Mouse (Mus musculus) liver, postnatal 0 days (tissue): ENCODE measurements around the gene Rbm14. TPM values are rescaled to one million over a fixed set of nuclear protein-coding genes. Genes with fewer than 3 reads are reported as not detected.
A peak's percentile ranks its signal among the peaks of the same experiment; 100 is the strongest.
"Not testable (repeated sequence)": the region's sequence is repeated elsewhere in the genome, so short reads cannot be mapped to it uniquely, and the experiment has no call there.

ENCODE experiments used
- ATAC-seq: fragments of 200-750 bp; cut with Nextera tagmentation; 2 replicates; pipeline ENCODE4 v1.8.0; 2017; ENCODE audit warnings: mild to moderate bottlenecking, moderate library complexity
- DNase-seq: peaks from one replicate; pipeline ENCODE4 v3.0.0-alpha.2; 2016
- H3K27ac ChIP-seq: fragments of 300-500 bp; sonication (generic); 2 replicates; pipeline ENCODE4 v1.5.1; 2014; ENCODE audit warnings: antibody characterized with exemption, moderate library complexity, mild to moderate bottlenecking, low read depth
- H3K27me3 ChIP-seq: fragments of 300-500 bp; sonication (generic); 2 replicates; pipeline ENCODE4 v1.6.1; 2014; ENCODE audit warnings: low read length, control low read depth, mixed read lengths; ENCODE audit not compliant: insufficient read depth
- H3K36me3 ChIP-seq: fragments of 300-500 bp; sonication (generic); replicated peaks from 2 replicates; pipeline ENCODE4 v1.6.1; 2014; ENCODE audit warnings: mild to moderate bottlenecking, control low read depth, low read length, moderate library complexity, mixed read lengths; ENCODE audit not compliant: insufficient read depth
- H3K4me1 ChIP-seq: fragments of 300-500 bp; sonication (generic); 2 replicates; pipeline ENCODE4 v1.6.1; 2014; ENCODE audit warnings: antibody characterized with exemption, mild to moderate bottlenecking, control low read depth; ENCODE audit not compliant: insufficient read depth
- H3K4me2 ChIP-seq: fragments of 300-500 bp; sonication (generic); 2 replicates; pipeline ENCODE4 v1.6.1; 2014; ENCODE audit warnings: low read depth, mild to moderate bottlenecking, low read length, moderate library complexity, mixed read lengths
- H3K4me3 ChIP-seq: fragments of 300-500 bp; sonication (generic); 2 replicates; pipeline ENCODE4 v1.5.1; 2014; ENCODE audit warnings: low read depth, low read length
- H3K9ac ChIP-seq: fragments of 300-500 bp; sonication (generic); replicated peaks from 2 replicates; pipeline ENCODE4 v1.6.1; 2014; ENCODE audit warnings: mild to moderate bottlenecking, moderate library complexity
- H3K9me3 ChIP-seq: fragments of 300-500 bp; sonication (generic); 2 replicates; pipeline ENCODE4 v1.6.1; 2016; ENCODE audit warnings: mild to moderate bottlenecking, control low read depth, low read length, mixed read lengths
- CTCF ChIP-seq: sonication (generic); IDR thresholded peaks from 2 replicates; pipeline ENCODE4 v1.5.1; 2016; ENCODE audit warnings: antibody characterized with exemption, low read depth
- EP300 ChIP-seq: IDR thresholded peaks from 2 replicates; pipeline ENCODE4 v1.6.1; 2016; ENCODE audit warnings: antibody characterized with exemption, low read depth, mild to moderate bottlenecking
- WGBS: fragments of 180-500 bp; shearing (Covaris S2); extraction: QIAGEN DNeasy Blood & Tissue Kit; methylation state at CpG from one replicate; pipeline ENCODE4 v1.1.7; 2014; ENCODE audit not compliant: insufficient replicate concordance; 5-methylcytosine and 5-hydroxymethylcytosine counted together
- polyA plus RNA-seq: library from polyadenylated mRNA; unstranded; fragments of >200 nt; fragmentation: Nextera tagmentation; extraction: Ambion mirVana; gene quantifications from 2 replicates; pipeline ENCODE4 v1.2.1, GENCODE M21; 2015

The Rbm14 gene
- polyA plus RNA-seq, 1 experiment from 2014 or later, result 16.4 TPM

- H3K4me2 ChIP-seq, result peak overlapping the region; percentile 9; the same call in 1 of the 2 replicates
- H3K9me3 ChIP-seq, result 0 out of 2 replicates have a peak, but pooled peaks cover under 1% of the 10 kb centered on the region
- no peak overlapping the region for H3K4me3 ChIP-seq
- H3K27ac ChIP-seq, result peak overlapping the region; percentile 61
- H3K36me3 ChIP-seq, result peaks cover 6% of the 10 kb centered on the region
- WGBS, result 68% methylated on average over 5 of the region's 5 CpGs
- H3K27me3 ChIP-seq, result no peaks in the 10 kb centered on the region
- ATAC-seq (peak; percentile 76), DNase-seq (peak; percentile 69)
- no peak overlapping the region for H3K9ac ChIP-seq
- H3K4me1 ChIP-seq, result peaks cover 3% of the 10 kb centered on the region; the same call in 1 of the 2 replicates
- TF ChIP-seq EP300 (no peak), CTCF (peak; percentile 40)
Measured at GRCm38 (mm10) chr19:4820678-4821303, 9.4 kb upstream of the Rbm14 start.

DNA sequence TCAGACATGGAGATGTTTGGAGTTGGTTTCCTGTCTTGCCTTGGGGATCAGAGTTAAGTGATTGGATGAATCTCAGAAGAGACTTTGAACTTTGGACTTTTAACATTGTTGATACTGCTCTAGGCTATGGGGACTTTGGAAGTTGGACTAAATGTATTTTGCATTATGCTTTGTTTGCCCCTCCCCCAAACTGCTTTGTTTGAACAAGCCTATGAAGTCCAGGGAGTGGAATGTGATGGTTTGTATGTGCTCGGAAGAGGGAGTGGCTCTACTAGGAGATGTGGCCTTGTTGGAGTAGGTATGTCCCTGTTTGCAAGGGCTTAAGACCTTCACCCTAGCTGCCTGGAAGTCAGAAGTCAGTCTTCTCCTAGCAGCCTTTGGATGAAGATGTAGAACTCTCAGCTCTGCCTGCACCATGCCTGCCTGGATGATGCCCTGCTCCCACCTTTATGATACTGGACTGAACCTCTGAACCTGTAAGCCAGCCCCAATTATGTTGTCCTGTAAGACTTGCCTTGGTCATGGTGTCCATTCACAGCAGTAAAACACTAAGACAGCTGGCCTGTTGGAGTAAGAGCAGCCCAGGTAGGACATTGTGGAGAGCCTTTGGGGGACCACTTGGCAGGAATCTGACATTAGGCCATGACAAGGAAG, 5.9 kb upstream of the Rbm14 start:
- 44% methylated on average over 1 of the region's 1 CpGs for WGBS
- peak overlapping the region; percentile 59; the same call in 1 of the 2 replicates for H3K27ac ChIP-seq
- no peaks in the 10 kb centered on the region for H3K27me3 ChIP-seq
- ATAC-seq, result peak; percentile 87
- H3K9me3 ChIP-seq, result 0 out of 2 replicates have a peak, but pooled peaks cover 4% of the 10 kb centered on the region
- DNase-seq, result no peak
- no peaks in the 10 kb centered on the region for H3K36me3 ChIP-seq
- TF ChIP-seq EP300 (no peak), CTCF (no peak)
- no peak overlapping the region for H3K9ac ChIP-seq
- no peak overlapping the region for H3K4me2 ChIP-seq
- no peak overlapping the region for H3K4me3 ChIP-seq
- peaks cover 3% of the 10 kb centered on the region for H3K4me1 ChIP-seq

- no peak overlapping the region for H3K9ac ChIP-seq
- H3K4me1 ChIP-seq, result peaks cover 19% of the 10 kb centered on the region
- H3K36me3 ChIP-seq, result peaks cover 1% of the 10 kb centered on the region; the same call in 1 of the 2 replicates
- DNase-seq, result peak; percentile 62
- H3K27ac ChIP-seq, result no peak overlapping the region
- no peak overlapping the region for H3K4me3 ChIP-seq
- H3K4me2 ChIP-seq, result no peak overlapping the region
- 0 out of 2 replicates have a peak, but pooled peaks cover 4% of the 10 kb centered on the region for H3K9me3 ChIP-seq
- TF ChIP-seq EP300 (no peak), CTCF (peak; percentile 55)
- ATAC-seq, result no peak
- no peaks in the 10 kb centered on the region for H3K27me3 ChIP-seq
- 81% methylated on average over 5 of the region's 6 CpGs for WGBS
Measured at GRCm38 (mm10) chr19:4813015-4813414, 1.6 kb upstream of the Rbm14 start.

DNA sequence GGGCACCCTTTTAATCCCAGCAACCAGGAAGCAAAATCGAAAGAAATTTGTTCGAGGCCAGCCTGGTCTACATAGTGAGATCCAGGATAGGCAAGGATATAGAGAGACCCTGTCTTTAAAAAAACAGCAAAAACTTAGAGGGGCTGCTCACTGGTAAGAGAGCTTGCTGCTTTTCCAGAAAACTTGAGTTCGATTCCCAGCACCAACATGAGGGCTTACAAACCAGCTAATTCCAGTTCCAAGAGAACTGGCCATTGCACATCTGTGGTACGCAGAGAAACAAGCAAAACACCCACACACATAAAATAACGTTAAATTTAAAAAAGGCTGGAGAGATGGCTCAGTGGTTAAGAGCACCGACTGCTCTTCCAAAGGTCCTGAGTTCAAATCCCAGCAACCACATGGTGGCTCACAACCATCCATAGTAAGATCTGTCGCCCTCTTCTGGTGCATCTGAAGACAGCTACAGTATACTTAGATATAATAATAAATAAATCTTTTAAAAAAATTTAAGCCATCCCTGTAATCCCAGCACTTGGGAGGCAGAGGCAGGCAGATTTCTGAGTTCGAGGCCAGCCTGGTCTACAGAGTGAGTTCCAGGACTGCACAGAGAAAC, 1.0 kb upstream of the Rbm14 start:
- not testable (repeated sequence) for DNase-seq, H3K27me3 ChIP-seq, H3K36me3 ChIP-seq, ATAC-seq, H3K9me3 ChIP-seq
- H3K4me3 ChIP-seq, result peak overlapping the region; percentile 74
- peak overlapping the region; percentile 96 for H3K27ac ChIP-seq
- TF ChIP-seq CTCF, result peak; percentile 43
- H3K9ac ChIP-seq, result peak overlapping the region; percentile 76
- peaks cover 24% of the 10 kb centered on the region for H3K4me1 ChIP-seq
- WGBS, result 75% methylated on average over 8 of the region's 8 CpGs
- peak overlapping the region; percentile 86 for H3K4me2 ChIP-seq

- H3K4me2 ChIP-seq, result peak overlapping the region; percentile 86
- no peak for DNase-seq
- peak overlapping the region; percentile 96 for H3K27ac ChIP-seq
- peak overlapping the region; percentile 76 for H3K9ac ChIP-seq
- peaks cover 24% of the 10 kb centered on the region for H3K4me1 ChIP-seq
- H3K27me3 ChIP-seq, result no peaks in the 10 kb centered on the region
- H3K9me3 ChIP-seq, result 0 out of 2 replicates have a peak, but pooled peaks cover 4% of the 10 kb centered on the region
- peak; percentile 10; the same call in 1 of the 2 replicates for ATAC-seq
- peak overlapping the region; percentile 74 for H3K4me3 ChIP-seq
- 2% methylated on average over 12 of the region's 12 CpGs for WGBS
- peaks cover 7% of the 10 kb centered on the region for H3K36me3 ChIP-seq
- TF ChIP-seq CTCF, result no peak
- no peak for TF ChIP-seq EP300
Measured at GRCm38 (mm10) chr19:4811909-4812242, 442 bp upstream of the Rbm14 start.

- DNase-seq (no peak), ATAC-seq (no peak)
- Histone ChIP-seq H3K27ac (peak overlapping the region; percentile 96), H3K4me2 (peak overlapping the region; percentile 86), H3K9ac (peak overlapping the region; percentile 83), H3K9me3 (0 out of 2 replicates have a peak, but pooled peaks cover 3% of the 10 kb centered on the region), H3K27me3 (no peaks in the 10 kb centered on the region), H3K36me3 (peaks cover 7% of the 10 kb centered on the region), H3K4me3 (peak overlapping the region; percentile 74), H3K4me1 (peaks cover 26% of the 10 kb centered on the region)
- no peak for TF ChIP-seq EP300
- no peak for TF ChIP-seq CTCF
- 1% methylated on average over 17 of the region's 17 CpGs for WGBS
Measured at GRCm38 (mm10) chr19:4810746-4811062, 730 bp downstream of the Rbm14 start.
